Mouse (Mus musculus) neural tube, embryonic 15.5 days (tissue): ENCODE results near the gene 2410004P03Rik. TPM values are rescaled to one million over a fixed set of nuclear protein-coding genes. Genes with fewer than 3 reads are reported as not detected.

Experiments used
- ATAC-seq: fragments of 200-750 bp; cut with Nextera tagmentation; 2 replicates; pipeline ENCODE4 v1.8.0; 2017; ENCODE audit warnings: mild to moderate bottlenecking, moderate TSS enrichment, moderate library complexity; ENCODE audit not compliant: low FRiP score
- H3K27ac ChIP-seq: fragments of 300-500 bp; sonication (generic); replicated peaks from 2 replicates; pipeline ENCODE4 v1.5.1; 2015; ENCODE audit warnings: mild to moderate bottlenecking, inconsistent platforms
- H3K27me3 ChIP-seq: fragments of 300-500 bp; sonication (generic); replicated peaks from 2 replicates; pipeline ENCODE4 v1.6.1; 2015; ENCODE audit warnings: inconsistent platforms
- H3K36me3 ChIP-seq: fragments of 300-500 bp; sonication (generic); 2 replicates; pipeline ENCODE4 v1.6.1; 2015; ENCODE audit warnings: inconsistent platforms
- H3K4me1 ChIP-seq: fragments of 300-500 bp; sonication (generic); 2 replicates; pipeline ENCODE4 v1.6.1; 2015; ENCODE audit warnings: inconsistent platforms
- H3K4me2 ChIP-seq: fragments of 300-500 bp; sonication (generic); 2 replicates; pipeline ENCODE4 v1.6.1; 2015; ENCODE audit warnings: inconsistent platforms, mild to moderate bottlenecking, moderate library complexity
- H3K4me3 ChIP-seq: fragments of 300-500 bp; sonication (generic); replicated peaks from 2 replicates; pipeline ENCODE4 v1.5.1; 2015; ENCODE audit warnings: mild to moderate bottlenecking, inconsistent platforms
- H3K9ac ChIP-seq: fragments of 300-500 bp; sonication (generic); replicated peaks from 2 replicates; pipeline ENCODE4 v1.6.1; 2015; ENCODE audit warnings: mild to moderate bottlenecking, inconsistent platforms
- H3K9me3 ChIP-seq: fragments of 300-500 bp; sonication (generic); replicated peaks from 2 replicates; pipeline ENCODE4 v1.6.1; 2016; ENCODE audit warnings: inconsistent platforms
- WGBS: fragments of 180-500 bp; shearing (Covaris S2); methylation state at CpG from one replicate; pipeline ENCODE4 v1.1.7; 2015; ENCODE audit warnings: mixed read lengths; 5-methylcytosine and 5-hydroxymethylcytosine counted together
- polyA plus RNA-seq: library from polyadenylated mRNA; unstranded; fragments of >200 nt; fragmentation: Nextera tagmentation; extraction: Ambion mirVana; gene quantifications from 2 replicates; pipeline ENCODE4 v1.2.1, GENCODE M21; 2015

Gene 2410004P03Rik
- polyA plus RNA-seq, 1 experiment from 2014 or later, result 5.5 TPM

DNA sequence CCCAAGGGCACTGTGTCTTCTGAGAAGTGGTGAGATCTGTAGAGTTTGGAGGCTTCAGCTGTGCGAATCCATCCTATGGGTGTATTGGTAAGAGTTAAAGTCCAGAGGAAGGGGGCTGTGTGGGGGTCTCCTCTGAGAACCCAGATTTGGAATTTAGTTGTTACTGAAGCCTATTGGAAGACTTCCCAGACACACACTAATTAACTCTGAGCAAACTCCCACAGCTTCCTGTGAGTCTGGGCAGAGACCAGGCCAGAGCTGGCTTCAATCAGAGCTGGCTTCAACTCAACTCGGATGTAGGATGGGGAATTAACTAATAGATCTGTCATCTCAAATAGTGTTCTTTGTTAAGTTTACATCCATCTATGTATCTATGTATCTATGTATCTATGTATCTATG lies 4.2 kb upstream of the 2410004P03Rik start:
- no peaks in the 10 kb centered on the region for H3K27me3 ChIP-seq
- peaks cover 7% of the 10 kb centered on the region for H3K4me1 ChIP-seq
- no peaks in the 10 kb centered on the region for H3K36me3 ChIP-seq
- no peaks in the 10 kb centered on the region for H3K9me3 ChIP-seq
- no peak overlapping the region for H3K27ac ChIP-seq
- WGBS, result 87% methylated on average over 2 of the region's 2 CpGs
- H3K9ac ChIP-seq, result no peak overlapping the region
- H3K4me3 ChIP-seq, result no peak overlapping the region
- no peak overlapping the region for H3K4me2 ChIP-seq
- no peak for ATAC-seq

DNA sequence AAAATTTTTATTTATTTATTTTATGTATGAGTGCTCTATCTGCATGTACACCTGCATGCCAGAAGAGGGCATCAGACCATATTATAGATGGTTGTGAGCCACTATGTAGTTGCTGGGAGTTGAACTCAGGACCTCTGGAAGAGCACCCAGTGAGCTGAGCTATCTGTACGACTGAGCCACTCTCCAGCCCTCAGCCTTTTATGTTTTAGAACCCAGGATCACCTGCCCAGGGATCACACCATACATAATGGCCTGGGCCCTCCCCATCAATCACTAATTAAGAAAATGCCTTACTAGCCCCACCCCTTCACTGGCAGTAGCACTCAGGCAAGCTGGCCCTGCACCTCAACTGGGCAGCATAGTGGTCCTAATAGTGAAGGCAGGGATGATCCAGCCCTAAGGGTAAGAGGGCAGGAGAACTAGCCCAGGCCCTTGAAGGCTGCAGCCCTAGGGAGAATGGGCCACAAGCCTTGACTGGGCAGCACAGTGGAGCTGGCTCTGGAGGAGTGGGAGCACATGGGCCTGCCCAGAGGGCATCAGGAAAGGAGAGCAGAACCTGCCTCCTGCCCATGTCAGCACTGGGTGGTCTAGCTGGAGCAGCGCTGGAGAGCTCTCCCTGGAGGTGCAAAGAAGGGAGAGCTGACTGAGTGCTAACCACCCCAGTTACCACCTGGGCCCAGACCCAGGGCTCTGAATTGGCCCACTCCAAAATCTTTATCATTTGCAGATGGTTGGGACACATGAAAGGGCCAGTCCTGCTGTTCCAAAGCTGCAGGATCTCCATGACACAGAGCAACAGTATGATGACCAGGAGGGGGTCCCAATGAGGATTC lies 756 bp upstream of the 2410004P03Rik start:
- Histone ChIP-seq H3K9me3 (0 out of 2 replicates have a peak, but pooled peaks cover 6% of the 10 kb centered on the region), H3K4me1 (peaks cover 7% of the 10 kb centered on the region), H3K9ac (no peak overlapping the region), H3K27ac (no peak overlapping the region), H3K4me2 (no peak overlapping the region), H3K4me3 (no peak overlapping the region), H3K36me3 (no peaks in the 10 kb centered on the region), H3K27me3 (no peaks in the 10 kb centered on the region)
- ATAC-seq, result no peak; the same call in 1 of the 2 replicates
- 61% methylated on average over 2 of the region's 2 CpGs for WGBS

DNA sequence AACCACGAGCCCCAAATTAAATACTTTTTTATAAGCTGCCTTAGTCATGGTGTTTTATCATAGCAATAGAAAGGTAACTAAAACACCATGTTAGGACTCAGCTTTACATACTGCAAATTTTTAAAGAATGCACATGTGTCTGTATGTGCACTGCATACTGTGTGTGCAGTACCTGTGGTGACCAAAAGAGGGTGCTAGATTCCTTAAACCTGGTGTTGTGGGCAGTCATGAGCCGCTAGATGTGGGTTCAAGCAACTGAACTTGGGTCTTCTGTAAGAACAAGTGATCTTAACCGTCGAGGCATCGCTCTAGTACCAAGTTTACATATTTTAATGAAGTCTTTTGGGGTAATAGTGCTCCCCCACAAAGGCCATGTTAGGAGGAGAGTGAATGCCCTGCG lies 2.1 kb downstream of the 2410004P03Rik start:
- Histone ChIP-seq H3K4me2 (no peak overlapping the region), H3K4me1 (peaks cover 7% of the 10 kb centered on the region), H3K36me3 (no peaks in the 10 kb centered on the region), H3K27me3 (no peaks in the 10 kb centered on the region), H3K27ac (no peak overlapping the region), H3K9me3 (0 out of 2 replicates have a peak, but pooled peaks cover 6% of the 10 kb centered on the region), H3K4me3 (no peak overlapping the region), H3K9ac (no peak overlapping the region)
- 96% methylated on average over 6 of the region's 6 CpGs for whole genome bisulfite sequencing
- ATAC-seq, result no peak

DNA sequence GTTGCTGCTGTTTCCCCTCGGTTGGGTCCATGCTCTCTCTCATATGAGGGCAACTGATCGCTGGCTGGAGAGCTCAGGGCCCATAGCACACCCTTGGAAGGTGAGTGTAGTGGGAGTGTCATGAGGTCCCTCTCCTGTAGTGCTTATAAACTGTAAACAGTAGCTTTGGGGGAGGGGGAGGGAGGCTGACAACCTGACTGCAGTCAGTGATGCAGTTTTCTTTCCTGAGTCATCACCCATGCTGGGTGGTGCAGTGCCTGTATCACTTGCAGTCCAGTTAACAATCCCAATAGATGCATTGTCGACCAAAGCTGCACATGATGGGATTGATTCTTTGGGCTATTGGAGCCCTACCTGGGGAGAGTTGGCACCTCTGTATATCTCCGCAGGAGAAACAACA lies 10.3 kb downstream of the 2410004P03Rik start:
- H3K27ac ChIP-seq, result no peak overlapping the region
- WGBS, result 56% methylated on average over 4 of the region's 4 CpGs
- H3K27me3 ChIP-seq, result peaks cover 46% of the 10 kb centered on the region
- no peak overlapping the region for H3K4me3 ChIP-seq
- H3K4me1 ChIP-seq, result peaks cover 16% of the 10 kb centered on the region
- ATAC-seq, result no peak
- no peaks in the 10 kb centered on the region for H3K9me3 ChIP-seq
- no peaks in the 10 kb centered on the region for H3K36me3 ChIP-seq
- no peak overlapping the region for H3K9ac ChIP-seq
- H3K4me2 ChIP-seq, result no peak overlapping the region

GRCm38 (mm10) chr12:17000628-17001027 lies 10.9 kb downstream of the 2410004P03Rik start:
- Histone ChIP-seq H3K36me3 (no peaks in the 10 kb centered on the region), H3K9me3 (no peaks in the 10 kb centered on the region), H3K9ac (no peak overlapping the region), H3K4me2 (peak overlapping the region; percentile 96; the same call in 1 of the 2 replicates), H3K4me3 (no peak overlapping the region), H3K27me3 (peaks cover 46% of the 10 kb centered on the region), H3K27ac (no peak overlapping the region), H3K4me1 (peaks cover 16% of the 10 kb centered on the region)
- ATAC-seq, result no peak
- WGBS, result 58% methylated on average over 6 of the region's 6 CpGs

GRCm38 (mm10) chr12:16999739-17000497 lies 11.6 kb downstream of the 2410004P03Rik start, which contains the start of gene Pqlc3:
Gene Pqlc3, minus strand, starts transcription at chr12:17000408.
- Histone ChIP-seq H3K9me3 (no peaks in the 10 kb centered on the region), H3K36me3 (no peaks in the 10 kb centered on the region), H3K27ac (no peak within 1 kb of the TSS), H3K9ac (peak within 1 kb of the TSS; percentile 23; the same call in 1 of the 2 replicates), H3K4me2 (peak within 1 kb of the TSS; percentile 96), H3K4me3 (peak within 1 kb of the TSS; percentile 52), H3K4me1 (peaks cover 16% of the 10 kb centered on the region), H3K27me3 (peaks cover 46% of the 10 kb centered on the region)
- 1% methylated on average over 57 of the region's 57 CpGs for WGBS
- ATAC-seq, result peak; percentile 51

DNA sequence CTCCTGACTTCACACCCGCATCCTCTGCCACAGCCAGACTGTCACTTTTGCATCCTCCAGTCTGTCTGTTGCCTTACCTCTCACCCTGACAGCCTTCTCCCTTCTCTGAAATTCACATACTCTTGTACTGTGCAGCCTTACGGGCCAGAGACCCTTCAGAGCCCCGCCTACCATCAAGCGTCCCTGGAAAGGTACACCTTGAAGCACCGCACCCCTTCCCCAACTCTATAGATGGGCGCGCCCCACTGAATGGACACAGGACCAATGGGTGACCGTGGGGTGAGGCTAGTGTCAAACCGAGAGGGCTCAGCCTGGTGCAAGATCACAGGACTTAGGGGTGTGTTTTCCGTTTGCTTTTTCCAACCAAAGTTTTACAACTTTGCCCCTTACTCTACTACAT lies 12.4 kb downstream of the 2410004P03Rik start:
- Histone ChIP-seq H3K4me2 (peak overlapping the region; percentile 96), H3K4me3 (peak overlapping the region; percentile 52), H3K27ac (no peak overlapping the region), H3K4me1 (peaks cover 16% of the 10 kb centered on the region), H3K27me3 (peaks cover 46% of the 10 kb centered on the region), H3K36me3 (no peaks in the 10 kb centered on the region), H3K9me3 (no peaks in the 10 kb centered on the region), H3K9ac (no peak overlapping the region)
- ATAC-seq, result no peak
- WGBS, result 7% methylated on average over 10 of the region's 10 CpGs

- no peaks in the 10 kb centered on the region for H3K9me3 ChIP-seq
- no peak overlapping the region for H3K4me3 ChIP-seq
- no peak overlapping the region for H3K27ac ChIP-seq
- H3K36me3 ChIP-seq, result no peaks in the 10 kb centered on the region
- 93% methylated on average over 5 of the region's 5 CpGs for whole genome bisulfite sequencing
- no peak overlapping the region for H3K4me2 ChIP-seq
- H3K9ac ChIP-seq, result no peak overlapping the region
- H3K27me3 ChIP-seq, result peaks cover 46% of the 10 kb centered on the region
- H3K4me1 ChIP-seq, result peaks cover 16% of the 10 kb centered on the region
- ATAC-seq, result no peak
These were observed 14.6 kb downstream of the 2410004P03Rik start for GRCm38 (mm10) chr12:16996886-16997462.

- Histone ChIP-seq H3K27ac (no peak overlapping the region), H3K9me3 (no peaks in the 10 kb centered on the region), H3K36me3 (no peaks in the 10 kb centered on the region), H3K27me3 (peaks cover 44% of the 10 kb centered on the region), H3K4me2 (no peak overlapping the region), H3K4me1 (peaks cover 16% of the 10 kb centered on the region), H3K4me3 (no peak overlapping the region), H3K9ac (no peak overlapping the region)
- 93% methylated on average over 5 of the region's 5 CpGs for WGBS
- no peak for ATAC-seq
These were observed 15.2 kb downstream of the 2410004P03Rik start for GRCm38 (mm10) chr12:16996281-16996680.

- Histone ChIP-seq H3K36me3 (0 out of 2 replicates have a peak, but pooled peaks cover 2% of the 10 kb centered on the region), H3K27me3 (peaks cover 26% of the 10 kb centered on the region), H3K9me3 (no peaks in the 10 kb centered on the region), H3K9ac (no peak overlapping the region), H3K4me2 (no peak overlapping the region), H3K4me3 (no peak overlapping the region), H3K4me1 (peaks cover 6% of the 10 kb centered on the region), H3K27ac (no peak overlapping the region)
- whole genome bisulfite sequencing, result 89% methylated on average over 2 of the region's 2 CpGs
- no peak for ATAC-seq
These were observed 17.2 kb downstream of the 2410004P03Rik start for GRCm38 (mm10) chr12:16994291-16994690.

GRCm38 (mm10) chr12:16992355-16992754 lies 19.2 kb downstream of the 2410004P03Rik start:
- Histone ChIP-seq H3K4me3 (no peak overlapping the region), H3K9ac (no peak overlapping the region), H3K4me1 (no peaks in the 10 kb centered on the region), H3K4me2 (no peak overlapping the region), H3K36me3 (0 out of 2 replicates have a peak, but pooled peaks cover 6% of the 10 kb centered on the region), H3K9me3 (no peaks in the 10 kb centered on the region), H3K27me3 (peaks cover 7% of the 10 kb centered on the region), H3K27ac (no peak overlapping the region)
- ATAC-seq, result no peak
- 95% methylated on average over 2 of the region's 2 CpGs for WGBS
